Mouse (Mus musculus) cortical plate, adult 2 months (tissue): ENCODE results near the gene Acot5.

Experiments used
- CTCF ChIP-seq: fragments of 200-500 bp; IDR thresholded peaks from 2 replicates; pipeline ENCODE4 v1.5.1; 2011; ENCODE audit warnings: mild to moderate bottlenecking, control low read depth, low read length; ENCODE audit not compliant: insufficient read depth; ENCODE audit errors: extremely low read depth
- POLR2A ChIP-seq: fragments of 200-500 bp; IDR thresholded peaks from 2 replicates; pipeline ENCODE4 v1.6.1; 2011; ENCODE audit warnings: mild to moderate bottlenecking, low read length, control low read depth; ENCODE audit not compliant: insufficient read depth; ENCODE audit errors: extremely low read depth

DNA sequence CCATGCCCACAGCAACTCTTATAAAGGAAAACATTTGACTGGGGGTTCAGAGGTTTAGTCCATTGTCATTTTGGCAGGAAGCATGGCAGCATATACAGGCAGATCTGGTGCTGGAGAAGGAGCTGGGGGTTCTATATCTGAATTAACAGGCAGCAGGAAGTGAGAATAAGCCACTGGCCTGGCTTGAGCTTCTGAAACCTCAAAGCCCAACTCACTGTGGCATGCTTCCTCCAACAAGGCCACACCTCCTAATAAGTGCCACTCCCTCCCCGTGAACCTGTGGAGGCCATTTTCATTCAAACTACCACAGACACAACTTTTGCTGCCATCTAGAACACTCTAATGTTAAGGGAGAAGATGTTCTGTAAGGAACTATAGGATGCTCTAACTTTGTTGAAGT, 38.6 kb downstream of the Acot5 start:
- TF ChIP-seq POLR2A (no peak), CTCF (no peak)
